ENCODE assay signal across 10 mouse cellular contexts in the genomic region with DNA sequence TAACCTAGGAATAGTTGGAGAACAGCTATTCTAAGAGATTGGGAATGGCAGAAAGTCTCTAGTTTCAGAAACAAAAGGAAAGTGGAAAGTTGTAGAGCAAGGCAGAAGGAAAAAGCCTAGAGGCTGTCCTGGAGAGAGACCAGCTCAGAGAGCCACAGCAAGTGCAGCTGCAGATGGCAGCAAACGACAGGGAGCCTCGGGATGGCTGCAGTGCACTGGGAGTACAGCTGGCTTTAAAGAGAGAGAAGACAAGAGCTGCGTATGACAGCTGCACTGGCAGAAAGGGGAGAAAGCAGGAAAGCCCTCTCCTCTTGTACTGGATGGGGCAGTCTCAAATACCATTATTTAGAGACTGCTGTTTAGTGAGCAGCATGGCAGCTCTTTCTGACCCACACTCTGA. TPM values are rescaled to one million over a fixed set of nuclear protein-coding genes. Genes with fewer than 3 reads are reported as not detected.
DNase-seq lines count a peak whose midpoint lies in the region; ATAC-seq and TF ChIP-seq lines count a peak whose summit lies in the region.
"Had no signal": no experiment of that assay in that cellular context is flagged by ENCODE, and none has a peak within 500 bp of the region (broad histone marks: within the 10 kb centered on the region; RNA-seq: fewer than 3 reads in every experiment).

No protein-coding gene starts in this region.

- no peaks in the 10 kb centered on the region for H3K27me3 ChIP-seq in forebrain, embryonic 16.5 days (replicated peaks; ENCODE audit: control insufficient read depth, insufficient read depth, low read length)
- H3K27me3 ChIP-seq in neural tube, embryonic 14.5 days (ENCODE audit: control insufficient read depth, insufficient read depth, low read length) = no peaks in the 10 kb centered on the region
- H3K27me3 ChIP-seq: embryonic facial prominence, embryonic 15.5 days; limb, embryonic 13.5 days had no signal

- TF ChIP-seq CTCF in gastrocnemius, adult 2 months (IDR thresholded peaks at IDR 0.05) = peak; percentile 54

- no peak overlapping the region for H3K27ac ChIP-seq in gastrocnemius, adult 2 months
- H3K27ac ChIP-seq in forebrain, embryonic 16.5 days (ENCODE audit: low read length) = no peak overlapping the region
- H3K27ac ChIP-seq in neural tube, embryonic 14.5 days (ENCODE audit: low read depth, low read length) = no peak overlapping the region
- H3K27ac ChIP-seq: embryonic facial prominence, embryonic 15.5 days; limb, embryonic 13.5 days had no signal

- peak; percentile 30 for DNase-seq in gastrocnemius, adult 2 months
- no peak for DNase-seq in gastrocnemius, postnatal 4 days (ENCODE audit: low spot score in 2 of 2)
- peak; percentile 14 for DNase-seq in lung, postnatal 10 days
- no peak for DNase-seq in lung, postnatal 25 days (ENCODE audit: low spot score)
- DNase-seq in ovary, adult 18-20 months (ENCODE audit: low spot score) = no peak

- H3K9me3 ChIP-seq in forebrain, embryonic 16.5 days (ENCODE audit: control insufficient read depth, low read length) = no peaks in the 10 kb centered on the region
- H3K9me3 ChIP-seq in neural tube, embryonic 14.5 days (ENCODE audit: control insufficient read depth, low read length) = no peaks in the 10 kb centered on the region
- H3K9me3 ChIP-seq: embryonic facial prominence, embryonic 15.5 days; limb, embryonic 13.5 days had no signal

- no peaks in the 10 kb centered on the region for H3K4me1 ChIP-seq in forebrain, embryonic 16.5 days (replicated peaks; ENCODE audit: control insufficient read depth, insufficient read depth, low read length)
- H3K4me1 ChIP-seq in neural tube, embryonic 14.5 days (ENCODE audit: control insufficient read depth, insufficient read depth, low read length) = no peaks in the 10 kb centered on the region
- H3K4me1 ChIP-seq: embryonic facial prominence, embryonic 15.5 days; limb, embryonic 13.5 days had no signal

- WGBS in forebrain, embryonic 16.5 days = 4% methylated on average over 3 of the region's 3 CpGs
- WGBS in neural tube, embryonic 14.5 days = 2% methylated on average over 3 of the region's 3 CpGs

- ATAC-seq in forebrain, embryonic 16.5 days = peak; percentile 84
- ATAC-seq in neural tube, embryonic 14.5 days (ENCODE audit: low read depth) = peak; percentile 85; the same call in 1 of the 2 replicates
- ATAC-seq in megakaryocyte-erythroid progenitor cell, adult 5-6 weeks (replicated peaks; ENCODE audit: low FRiP score, low TSS enrichment, poor library complexity, severe bottlenecking) = no peak

- no peaks in the 10 kb centered on the region for H3K36me3 ChIP-seq in forebrain, embryonic 16.5 days (ENCODE audit: control insufficient read depth, insufficient read depth)
- no peaks in the 10 kb centered on the region for H3K36me3 ChIP-seq in neural tube, embryonic 14.5 days (ENCODE audit: control insufficient read depth, insufficient read depth, low read length)
- H3K36me3 ChIP-seq: embryonic facial prominence, embryonic 15.5 days; limb, embryonic 13.5 days had no signal

- no peak overlapping the region for H3K4me3 ChIP-seq in gastrocnemius, adult 2 months
- no peak overlapping the region for H3K4me3 ChIP-seq in forebrain, embryonic 16.5 days (replicated peaks; ENCODE audit: low read length)
- no peak overlapping the region for H3K4me3 ChIP-seq in neural tube, embryonic 14.5 days (ENCODE audit: low read depth, low read length)
- H3K4me3 ChIP-seq: embryonic facial prominence, embryonic 15.5 days; limb, embryonic 13.5 days had no signal

- H3K4me2 ChIP-seq in forebrain, embryonic 16.5 days (ENCODE audit: low read length) = no peak overlapping the region
- H3K4me2 ChIP-seq in neural tube, embryonic 14.5 days (ENCODE audit: low read depth, low read length) = no peak overlapping the region
- H3K4me2 ChIP-seq: embryonic facial prominence, embryonic 15.5 days; limb, embryonic 13.5 days had no signal

- intact Hi-C loops in gastrocnemius, adult 2 months (cut with DNase I) = loop anchor here (5.0 kb wide), 1 partner anchor 335 kb away; no protein-coding TSS in a partner anchor

- H3K9ac ChIP-seq in forebrain, embryonic 16.5 days (replicated peaks; ENCODE audit: low read depth, low read length) = no peak overlapping the region
- H3K9ac ChIP-seq in neural tube, embryonic 14.5 days (replicated peaks; ENCODE audit: low read depth, low read length) = no peak overlapping the region
- H3K9ac ChIP-seq: embryonic facial prominence, embryonic 15.5 days; limb, embryonic 13.5 days had no signal

RNA-seq across cellular contexts. Expression of gene Stxbp5l, which starts 37.7 kb away (rescaled TPM):
- total RNA-seq in gastrocnemius, adult 2 months (2021) = under 1 TPM; 0.06 to 0.08 TPM
- total RNA-seq in gastrocnemius, postnatal 4 days (2021) = under 1 TPM; 0.10 to 0.32 TPM
- polyA plus RNA-seq in forebrain, embryonic 16.5 days (2015; fragmentation: Nextera tagmentation; extraction: Ambion mirVana) = 6.2 and 8.5 TPM in 2 replicates
- polyA plus RNA-seq in neural tube, embryonic 14.5 days (2014; fragmentation: Nextera tagmentation; extraction: Ambion mirVana) = 18.0 and 29.6 TPM in 2 replicates
- total RNA-seq in megakaryocyte-erythroid progenitor cell, adult 5-6 weeks (2014; fragmentation: Nextera tagmentation) = not detected in 2 replicates
- total RNA-seq in megakaryocyte-erythroid progenitor cell, adult 5-6 weeks (2017) = not detected in 2 replicates

Comparison
In these comparisons a context has a peak if more than half of its experiments do, and no peak if none do; other contexts are left out.
1. DNase-seq: peak in gastrocnemius, adult 2 months (single experiment) and lung, postnatal 10 days (single experiment); none in gastrocnemius, postnatal 4 days (0 of 2), lung, postnatal 25 days (single experiment) and ovary, adult 18-20 months (single experiment).